Mouse (Mus musculus): Measurements from ENCODE around the gene Ace3.
A peak's percentile ranks its signal among the peaks of the same experiment; 100 is the strongest.

The Ace3 gene

GRCm38 (mm10) chr11:105994375-105994774 is at the start of gene Ace3:
TSS of gene Ace3 (plus strand) at chr11:105994675.
- no peak for DNase-seq

DNA sequence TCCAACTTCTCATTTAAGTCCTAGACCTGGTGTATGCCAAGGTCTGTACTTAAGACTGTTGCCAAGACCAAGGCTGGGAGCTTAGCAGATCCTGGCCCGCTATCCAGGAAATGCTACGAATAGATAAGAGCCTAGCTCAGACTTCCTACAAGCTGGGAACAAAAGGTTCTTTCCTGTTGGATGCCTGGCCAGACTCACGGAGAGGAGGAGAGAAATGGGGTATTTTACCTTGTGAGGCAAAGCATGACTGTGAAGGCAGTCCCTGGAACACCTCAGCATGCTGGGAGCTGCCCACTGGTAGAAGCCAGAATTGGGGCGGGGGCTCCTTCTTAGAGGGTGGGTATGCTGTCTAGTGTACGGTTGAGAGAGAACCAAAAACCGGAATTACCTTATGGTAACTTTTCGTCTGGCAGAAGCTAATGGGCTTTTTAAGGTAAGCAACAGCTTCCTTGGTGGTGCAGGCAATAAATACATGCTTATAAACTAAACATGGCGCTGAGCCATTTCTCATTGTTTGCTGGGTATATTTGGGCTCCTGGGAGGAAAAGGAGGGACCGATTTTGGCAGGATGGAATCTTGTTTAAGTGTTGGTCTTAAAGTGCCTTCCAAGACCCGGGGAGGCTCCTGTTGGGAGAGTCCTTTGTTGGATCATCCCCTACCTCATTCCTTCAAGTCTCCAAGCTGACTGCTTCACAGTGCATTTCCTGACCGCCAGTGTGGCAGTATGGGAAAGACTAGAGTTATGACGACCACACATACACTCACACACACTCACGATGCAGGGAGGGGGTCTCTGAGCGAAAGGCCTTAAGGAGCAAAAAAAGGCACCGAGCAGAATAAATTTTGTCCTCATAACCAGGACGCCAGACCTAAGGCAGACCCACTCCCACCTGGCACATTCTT is 49.5 kb upstream of the Ace3 start:
- DNase-seq = no peak

DNA sequence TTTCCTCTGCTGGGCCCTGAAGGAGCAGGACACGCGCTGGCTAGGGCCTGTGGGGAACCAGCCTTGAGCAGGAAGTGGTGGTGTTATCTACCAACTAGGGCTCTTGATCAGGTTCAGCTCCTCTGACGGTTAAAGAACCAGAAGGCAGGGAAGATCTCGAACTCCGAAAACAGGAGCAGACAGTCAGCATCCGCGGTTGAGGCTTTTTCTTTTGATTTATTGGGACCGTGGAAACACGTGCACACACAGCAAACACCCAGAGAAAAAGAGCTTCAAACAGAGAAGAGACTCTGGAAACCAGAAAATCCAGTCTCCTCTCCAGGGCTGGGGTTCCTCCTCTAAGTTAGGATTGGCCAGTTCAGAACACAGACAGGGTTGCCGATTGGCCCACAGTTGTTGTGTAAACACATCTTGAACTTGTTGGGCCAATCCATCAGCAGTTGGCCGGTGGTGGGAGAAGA is 47.8 kb upstream of the Ace3 start:
- peak; percentile 28 for DNase-seq

DNA sequence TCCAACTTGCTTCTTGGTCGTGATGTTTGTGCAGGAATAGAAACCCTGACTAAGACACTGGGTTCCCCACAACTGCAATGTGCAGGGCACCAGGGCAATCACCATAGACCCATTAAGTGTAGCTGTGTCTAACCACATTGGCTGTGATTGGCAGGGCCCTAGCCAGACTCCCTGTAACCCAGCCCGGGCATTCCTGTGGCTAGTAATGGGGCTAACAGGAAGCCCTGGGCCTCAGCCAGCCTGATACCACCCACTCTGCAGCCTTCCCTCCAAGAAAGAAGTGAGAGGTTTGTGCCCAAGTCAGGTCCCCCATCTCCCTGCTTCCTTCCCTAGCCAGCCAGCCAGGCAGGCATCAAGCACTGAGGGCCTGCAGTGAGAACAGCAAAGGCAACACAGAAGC is 46.2 kb upstream of the Ace3 start:
- no peak for DNase-seq

DNA sequence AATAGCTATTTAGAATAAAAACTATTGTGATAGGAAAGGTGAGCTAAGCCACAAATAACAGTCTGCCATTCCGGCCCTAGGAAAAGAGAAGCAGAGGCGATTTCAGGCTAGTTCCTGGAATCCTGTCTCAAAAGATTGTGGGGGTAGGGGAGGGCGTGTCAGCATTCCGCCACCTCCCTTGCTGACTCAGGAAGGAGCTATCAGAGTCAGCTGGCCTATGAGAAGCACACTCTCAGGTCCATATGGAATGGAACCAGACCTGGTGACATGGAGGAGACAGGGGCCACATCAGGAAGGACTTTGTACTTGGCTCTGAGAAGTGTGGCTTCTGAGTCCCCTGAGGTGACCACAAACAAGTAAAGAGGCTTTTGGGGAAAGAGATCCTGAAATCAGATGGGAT is 44.0 kb upstream of the Ace3 start:
- DNase-seq = no peak

- no peak for DNase-seq
Observed at GRCm38 (mm10) chr11:105951601-105952044, 42.9 kb upstream of the Ace3 start.

DNA sequence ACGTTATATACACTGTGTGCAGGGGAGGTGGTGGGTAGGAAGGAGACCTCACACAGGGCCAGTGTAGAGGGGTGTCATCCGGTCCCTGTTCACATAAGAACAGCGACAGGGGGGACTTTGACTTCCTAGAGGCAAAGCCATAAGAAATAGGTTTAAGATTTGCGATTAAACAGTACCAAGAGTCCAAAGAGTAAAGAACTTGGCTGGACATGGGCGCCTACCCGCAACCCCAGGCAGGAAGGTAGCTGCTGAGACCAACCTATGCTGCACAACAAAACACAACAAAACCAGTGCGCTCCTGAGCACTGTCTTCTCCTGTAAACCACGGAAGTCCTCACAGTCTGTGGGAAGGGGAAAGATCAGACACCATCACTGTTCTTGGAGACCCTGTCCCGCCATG is 42.4 kb upstream of the Ace3 start:
- no peak for DNase-seq

- DNase-seq = no peak
Observed at GRCm38 (mm10) chr11:105952911-105953386, 41.5 kb upstream of the Ace3 start, which contains the start of gene Cyb561. TSS of gene Cyb561 (minus strand) at chr11:105953336.

- DNase-seq = no peak
Observed at GRCm38 (mm10) chr11:105953402-105953801, 41.1 kb upstream of the Ace3 start.

DNA sequence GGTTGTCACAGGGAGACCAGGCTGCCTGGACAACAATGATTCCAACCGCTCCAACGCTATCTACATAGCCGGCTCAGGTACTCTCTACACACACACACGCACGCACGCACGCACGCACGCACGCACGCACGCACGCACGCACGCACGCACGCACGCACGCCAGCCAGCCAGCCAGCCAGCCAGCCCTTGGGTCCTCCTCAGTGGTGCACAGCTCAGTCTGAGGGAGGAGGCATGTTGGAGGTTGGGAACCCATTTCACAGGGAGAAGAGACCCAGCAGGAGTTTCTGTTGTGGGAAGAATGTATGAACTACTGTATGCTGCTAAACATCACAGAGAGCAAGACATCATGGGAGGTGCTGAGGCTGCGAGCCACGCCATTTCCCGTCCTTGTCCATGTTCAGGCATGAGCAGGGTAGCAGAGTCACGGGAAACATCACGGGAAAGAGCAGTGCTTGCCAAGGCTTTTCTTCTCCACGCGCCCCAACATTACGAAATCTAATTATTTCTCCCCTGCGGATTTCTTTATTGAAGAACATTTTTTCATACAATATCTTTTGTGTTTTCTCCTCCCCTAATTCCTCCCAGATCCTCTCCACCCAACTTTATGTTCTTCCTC is 38.6 kb upstream of the Ace3 start:
- no peak for DNase-seq

DNA sequence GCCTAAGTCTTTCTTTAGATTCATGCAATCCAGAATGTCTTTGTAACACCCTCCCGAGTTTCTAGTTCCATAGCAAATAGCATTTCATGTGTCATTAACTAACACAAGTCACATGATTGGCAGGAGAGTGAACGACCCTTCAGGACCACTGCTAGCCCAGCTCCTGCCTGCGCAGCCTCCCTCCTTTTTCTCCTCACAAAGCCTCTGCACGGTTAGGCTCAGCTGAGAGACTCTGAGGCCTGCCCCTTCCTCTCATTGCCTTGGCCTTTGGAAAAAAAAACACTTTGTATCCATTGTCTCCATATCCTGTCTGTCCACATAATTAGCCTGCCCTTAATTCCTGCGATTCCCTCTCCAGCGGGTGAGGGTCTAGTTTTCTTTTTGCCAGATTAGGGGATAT is 37.0 kb upstream of the Ace3 start:
- DNase-seq = no peak

DNA sequence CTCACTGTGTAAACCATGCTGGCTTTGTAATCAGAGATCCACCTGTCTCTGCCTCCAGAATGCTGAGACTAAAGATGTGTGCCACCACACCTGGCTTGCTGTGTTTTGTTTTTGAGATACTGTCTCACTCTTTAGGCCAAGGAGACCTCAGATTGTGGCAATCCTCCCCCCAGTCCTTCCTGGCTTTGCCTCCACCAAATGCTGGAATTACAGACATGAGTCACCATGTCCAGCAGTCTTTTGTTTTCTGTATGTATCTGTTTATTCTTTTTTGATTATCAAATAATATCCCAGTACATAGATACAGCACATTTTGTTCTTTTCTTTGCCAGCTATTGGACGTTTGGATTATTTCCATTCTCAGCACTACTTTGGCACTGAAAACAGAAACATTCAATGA is 35.9 kb upstream of the Ace3 start:
- DNase-seq = no peak

GRCm38 (mm10) chr11:105959355-105959754 is 35.1 kb upstream of the Ace3 start:
- DNase-seq = no peak

GRCm38 (mm10) chr11:105964691-105965090 is 29.8 kb upstream of the Ace3 start:
- DNase-seq = no peak

DNA sequence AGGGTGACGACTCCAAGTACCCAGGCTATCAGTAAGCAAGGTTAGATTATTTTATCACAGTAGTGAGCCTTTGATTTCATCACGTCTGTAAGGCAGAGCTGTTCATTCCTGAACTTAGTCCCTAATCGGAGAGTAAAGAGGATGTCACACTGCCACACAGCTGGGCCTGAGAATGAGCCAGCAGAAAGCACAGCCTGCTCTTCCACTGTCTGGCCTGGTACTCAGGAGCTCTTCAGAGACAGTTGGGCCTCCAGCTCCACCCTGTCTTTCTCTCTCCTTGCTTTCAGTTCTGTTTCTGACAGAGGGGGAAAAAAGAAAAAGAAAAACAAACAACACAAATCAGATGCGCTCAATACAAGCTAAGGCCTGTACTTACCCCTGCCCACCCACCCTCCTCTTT is 28.2 kb upstream of the Ace3 start:
- DNase-seq = no peak

- no peak for DNase-seq
Observed at GRCm38 (mm10) chr11:105967741-105968574, 26.5 kb upstream of the Ace3 start, which contains the start of gene Ace. TSS of gene Ace (plus strand) at chr11:105967945.

DNA sequence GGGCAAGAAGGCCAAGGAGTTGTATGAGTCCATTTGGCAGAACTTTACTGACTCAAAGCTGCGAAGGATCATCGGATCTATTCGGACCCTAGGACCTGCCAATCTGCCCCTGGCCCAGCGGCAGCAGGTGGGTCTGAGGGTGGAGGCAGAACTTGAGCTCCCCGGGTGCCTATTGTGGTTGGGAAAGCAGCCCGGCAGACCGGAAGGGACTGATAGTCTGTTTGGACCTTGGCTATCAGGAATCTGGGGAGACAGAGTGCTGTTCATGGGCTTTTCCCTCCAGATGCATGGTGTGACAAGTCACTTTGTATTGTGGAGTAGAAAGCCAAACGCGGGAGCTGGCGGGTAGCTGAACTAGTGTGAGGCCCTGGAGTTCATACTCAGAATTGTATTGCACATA is 25.5 kb upstream of the Ace3 start:
- DNase-seq = no peak

GRCm38 (mm10) chr11:105969516-105969915 is 25.0 kb upstream of the Ace3 start:
- DNase-seq = peak; percentile 30

GRCm38 (mm10) chr11:105974593-105974992 is 19.9 kb upstream of the Ace3 start:
- DNase-seq = no peak

GRCm38 (mm10) chr11:105975050-105975449 is 19.4 kb upstream of the Ace3 start:
- DNase-seq = no peak

DNA sequence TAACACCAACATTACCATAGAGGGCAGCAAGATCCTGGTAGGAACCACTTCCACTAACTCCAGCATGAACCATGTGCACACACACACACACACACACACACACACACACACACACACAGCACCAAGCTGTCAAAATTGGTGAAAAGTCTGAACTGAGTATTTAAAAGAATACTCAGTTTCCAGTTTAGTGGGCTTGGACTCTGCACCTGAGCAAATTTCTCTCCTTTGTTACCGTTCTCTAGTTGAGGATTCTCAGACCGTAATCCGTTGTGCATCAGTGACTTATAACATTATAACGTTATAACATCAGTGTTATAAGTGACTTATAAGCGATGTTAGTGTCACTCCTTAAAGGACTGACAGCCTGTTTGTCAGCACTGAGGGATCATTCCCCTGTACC is 18.8 kb upstream of the Ace3 start:
- no peak for DNase-seq

DNA sequence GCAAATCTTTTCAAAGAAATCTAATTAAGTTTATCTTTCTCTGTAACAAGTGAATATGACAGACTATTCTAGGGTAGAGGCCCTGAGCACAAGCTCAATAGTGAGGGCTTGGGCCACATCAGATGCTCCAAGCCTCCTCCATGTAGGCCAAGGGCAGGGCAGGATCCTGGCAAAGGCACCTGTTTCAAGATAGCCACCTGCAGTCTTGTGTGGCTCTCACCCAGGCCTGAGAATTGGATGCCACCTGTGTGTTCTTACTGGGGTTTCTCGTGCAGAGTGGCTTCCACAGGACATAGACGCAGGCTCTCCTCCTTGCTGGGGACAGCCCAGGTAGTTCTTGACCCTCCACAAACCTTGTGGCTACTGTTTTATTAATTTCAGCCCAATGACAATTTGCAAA is 16.2 kb upstream of the Ace3 start:
- DNase-seq = no peak

DNA sequence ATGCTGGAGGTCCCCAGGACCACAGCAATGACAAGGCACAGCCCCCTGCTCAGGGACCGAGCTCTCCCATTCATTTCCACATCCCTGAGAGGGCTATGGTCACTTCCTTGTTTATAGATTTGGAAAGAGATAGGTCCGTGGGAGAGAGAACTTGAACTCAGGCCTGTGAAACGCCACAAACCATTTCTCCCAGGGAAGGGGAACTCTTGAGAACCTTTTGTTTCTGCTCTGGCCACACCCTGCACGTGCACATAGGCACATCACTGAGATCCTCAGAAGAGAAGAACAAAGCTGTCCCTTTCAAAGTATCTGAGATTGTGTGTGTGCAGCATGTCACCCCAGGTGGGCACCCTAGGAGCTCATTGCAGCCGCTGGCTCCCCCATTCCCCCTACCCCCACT is 15.8 kb upstream of the Ace3 start:
- no peak for DNase-seq
